Mouse (Mus musculus) urinary bladder, adult 2 months (tissue): ENCODE data around the gene Dcaf4. TPM values are rescaled to one million over a fixed set of nuclear protein-coding genes. Genes with fewer than 3 reads are reported as not detected.

Experiments used
- DNase-seq: peaks from one replicate; pipeline ENCODE4 v3.0.0; 2022; ENCODE audit warnings: low spot score
- polyA plus RNA-seq: library from polyadenylated mRNA; depleted of rRNA; stranded (reverse); fragments of >200 nt; gene quantifications from 2 replicates; pipeline ENCODE4 v1.2.3, GENCODE M21; 2012

Gene Dcaf4
- polyA plus RNA-seq, 1 experiment, result 30.9 TPM

DNA sequence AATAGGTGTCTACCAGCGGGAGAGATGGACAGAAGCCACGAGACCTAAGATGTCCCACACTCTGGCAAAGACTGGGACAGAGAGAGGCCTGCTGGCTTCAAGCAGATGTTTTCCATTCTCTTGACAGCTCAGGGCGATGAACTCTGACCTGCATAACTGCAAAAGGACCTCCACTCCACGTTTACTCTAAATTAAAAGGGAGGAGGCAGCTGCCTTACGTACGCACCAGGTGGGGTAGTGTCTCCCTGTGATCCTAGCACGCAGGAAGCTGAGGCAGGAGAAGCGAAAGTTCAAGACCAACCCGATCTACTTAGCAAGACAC, 24.3 kb upstream of the Dcaf4 start:
- DNase-seq, result no peak

DNA sequence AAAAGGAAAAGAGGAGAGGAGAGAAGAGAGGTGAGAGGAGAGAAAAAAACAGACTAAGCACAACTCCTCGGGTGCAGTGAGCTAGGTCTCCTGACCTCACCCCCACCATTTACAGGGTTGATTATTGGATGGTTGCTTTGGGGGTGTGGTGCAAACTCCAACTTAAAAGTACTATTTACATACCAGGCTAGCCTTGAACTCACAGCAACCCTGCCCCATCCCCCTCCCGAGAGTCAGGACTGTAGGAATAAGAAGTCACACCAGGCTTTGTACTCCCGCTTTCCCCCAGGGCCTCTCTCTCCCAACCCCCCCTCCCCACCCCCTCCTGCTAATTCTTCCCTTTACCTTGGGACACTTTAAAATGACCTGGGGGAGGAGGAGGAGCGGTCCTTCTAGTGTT, 23.9 kb upstream of the Dcaf4 start:
- no peak for DNase-seq

DNA sequence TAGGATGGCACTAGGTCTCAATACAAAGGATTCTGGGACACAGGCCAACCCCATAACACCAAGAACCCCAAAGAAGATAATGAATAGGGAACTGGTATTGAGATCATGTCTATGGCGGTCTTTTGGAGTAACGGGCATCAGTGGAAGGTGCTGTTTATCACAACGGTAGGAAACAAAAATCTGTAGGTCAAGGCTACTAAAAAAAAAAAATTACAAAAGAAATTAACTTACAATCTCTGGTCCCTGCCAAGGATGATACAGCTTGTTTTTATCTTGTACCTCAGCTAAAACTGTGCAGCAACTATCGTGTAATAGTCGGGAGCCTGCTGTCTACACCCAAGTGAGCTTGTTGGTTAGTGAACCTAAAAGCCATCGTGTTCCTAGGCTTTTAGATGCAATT, 23.5 kb upstream of the Dcaf4 start:
- DNase-seq, result no peak

DNA sequence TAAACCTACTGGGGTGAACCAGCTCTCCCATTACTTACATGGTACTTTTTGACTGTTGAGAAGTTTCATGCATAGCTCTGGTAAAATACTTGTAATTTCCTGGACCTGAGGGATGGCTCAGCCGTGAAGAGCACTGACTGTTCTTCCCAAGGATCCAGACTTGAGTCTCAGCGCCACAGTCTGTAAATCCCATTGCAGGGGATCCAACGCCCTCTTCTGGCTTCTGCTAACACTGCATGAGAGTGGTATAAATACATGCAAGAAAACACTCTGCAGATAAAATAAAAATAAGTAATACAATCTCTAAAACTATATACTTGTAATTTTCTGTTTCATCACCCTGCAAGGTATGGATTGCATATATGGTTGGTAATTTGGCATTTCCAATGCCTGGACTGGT, 22.3 kb upstream of the Dcaf4 start:
- DNase-seq, result no peak

DNA sequence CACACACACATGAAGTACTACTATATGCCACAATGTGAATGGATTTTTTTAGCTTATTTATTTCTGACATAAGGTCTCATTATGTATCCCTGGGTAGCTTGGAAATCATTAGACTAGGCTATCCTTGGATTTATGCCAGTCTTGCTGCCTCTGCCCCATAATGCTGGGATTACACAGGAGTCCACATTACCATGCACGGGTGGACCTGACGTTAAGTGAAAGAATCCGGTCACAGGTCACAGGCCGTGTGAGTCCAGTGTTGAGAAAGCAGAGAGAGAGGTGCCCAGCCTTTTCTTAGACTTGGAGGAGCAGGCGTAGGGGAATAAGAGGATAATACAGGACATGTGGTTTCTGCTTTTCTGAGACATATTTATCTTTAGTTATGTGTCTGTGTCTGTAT, 21.0 kb upstream of the Dcaf4 start:
- DNase-seq, result no peak

DNA sequence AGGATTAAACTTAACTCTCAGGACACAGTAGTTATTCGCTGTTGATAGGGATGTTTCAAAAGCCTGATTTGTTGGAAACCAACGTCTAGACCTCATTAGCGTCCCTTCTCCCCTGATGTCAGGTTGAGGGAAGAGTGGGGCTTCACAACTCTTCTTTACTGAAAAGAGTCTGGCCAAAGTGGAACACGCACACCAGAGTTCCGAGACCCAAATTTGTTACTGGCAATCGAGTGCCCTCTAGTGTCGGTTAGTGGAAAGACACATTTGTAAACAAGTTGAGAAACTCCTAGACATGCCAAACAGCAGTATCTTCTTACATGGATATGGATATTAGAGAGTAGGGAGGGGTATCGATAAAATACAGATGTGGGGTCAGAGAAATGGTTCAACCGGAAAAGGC, 18.1 kb upstream of the Dcaf4 start:
- no peak for DNase-seq

DNA sequence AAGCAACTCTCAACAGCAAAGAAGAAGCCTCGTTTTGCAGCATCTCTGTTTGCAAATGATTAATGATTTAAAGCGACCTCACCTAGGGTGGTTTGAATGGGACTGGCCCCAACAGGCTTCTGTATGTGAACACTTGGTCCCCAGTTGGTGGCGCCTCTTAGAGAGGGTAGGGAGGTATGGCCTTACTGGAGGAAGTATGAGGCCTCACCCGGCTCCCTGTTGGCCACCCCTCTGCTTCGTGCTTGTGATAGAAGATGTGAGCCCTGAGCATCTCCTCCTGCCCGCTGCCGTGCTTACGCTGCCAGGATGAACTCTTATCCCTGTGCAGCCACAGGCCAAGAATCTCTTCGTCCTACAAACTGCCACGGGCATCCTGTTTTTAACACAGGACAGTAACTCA, 13.7 kb upstream of the Dcaf4 start:
- DNase-seq, result no peak

DNA sequence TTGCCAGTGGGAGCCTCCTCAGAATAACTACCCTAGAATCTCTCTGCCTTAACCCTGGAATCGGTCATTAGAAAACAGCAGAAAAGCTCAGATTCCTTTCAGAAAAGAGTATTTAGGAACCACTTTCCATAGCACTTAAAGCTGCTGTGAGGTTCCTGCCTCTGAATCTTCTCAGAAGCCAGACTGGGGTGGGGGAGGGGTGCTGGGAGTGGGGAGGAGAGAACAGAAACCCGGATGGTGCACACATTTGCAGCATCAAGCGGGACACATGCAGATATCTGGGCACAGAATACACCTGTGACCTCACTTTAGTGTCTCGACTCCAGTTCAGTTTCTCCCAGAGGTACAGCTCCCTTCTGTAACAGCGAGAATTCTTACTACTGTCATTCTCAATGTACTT, 9.7 kb upstream of the Dcaf4 start:
- no peak for DNase-seq

DNA sequence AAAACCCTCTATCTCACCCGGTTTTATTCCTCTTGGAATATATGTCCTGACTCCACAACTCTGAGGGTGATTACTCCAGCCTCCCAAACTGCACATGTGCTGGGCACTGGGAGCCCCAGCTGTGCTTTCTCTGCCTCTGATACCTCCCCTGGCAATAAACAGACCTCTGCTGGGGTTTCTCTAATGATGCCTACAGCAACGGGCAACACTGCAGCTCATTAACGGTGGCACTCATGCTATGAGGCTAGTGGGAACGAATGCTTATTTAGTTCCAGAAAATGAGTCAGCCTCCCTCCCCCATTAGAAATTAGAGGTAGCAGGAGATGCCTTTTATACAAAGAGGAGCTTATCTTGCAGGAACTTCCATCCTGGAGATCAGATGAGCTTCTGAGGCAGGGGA, 7.5 kb upstream of the Dcaf4 start:
- no peak for DNase-seq

DNA sequence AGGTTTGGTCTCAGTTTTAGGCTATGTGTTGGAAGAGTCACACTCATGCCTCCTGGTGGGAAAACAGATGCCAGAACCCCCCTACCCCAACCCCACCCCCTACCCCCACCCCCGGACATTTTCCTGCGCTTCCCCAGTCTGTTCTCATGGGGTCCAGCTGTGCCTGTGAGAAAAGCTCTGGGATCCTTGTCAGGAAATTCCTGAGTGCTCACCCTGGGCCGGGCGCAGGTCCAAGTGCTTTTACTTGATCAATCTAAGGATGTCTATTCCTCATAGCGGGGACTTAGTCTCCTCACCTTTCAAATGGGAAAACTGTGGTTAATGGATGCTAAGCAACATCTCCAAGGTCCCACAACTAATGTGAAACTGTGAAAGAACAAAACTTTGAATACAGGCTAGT, 7.1 kb upstream of the Dcaf4 start:
- no peak for DNase-seq

DNA sequence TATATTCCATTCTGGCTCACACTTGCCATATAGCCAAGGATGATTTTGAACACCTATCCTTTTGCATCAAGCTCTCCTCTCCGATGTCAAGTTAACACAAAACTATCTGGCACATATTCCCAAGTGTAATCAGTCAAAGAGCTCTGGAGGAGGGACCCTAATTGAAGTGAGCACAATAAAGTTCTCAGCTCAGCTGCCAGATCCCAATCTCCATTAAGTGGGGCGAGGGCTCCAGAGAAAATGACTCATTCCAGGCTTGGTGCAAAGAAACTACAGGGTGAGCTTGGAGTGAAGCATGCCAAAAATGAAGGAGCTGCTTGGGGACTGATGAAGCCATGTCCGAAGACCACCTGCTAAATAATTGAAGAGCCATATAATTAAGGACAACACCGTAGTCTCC, 6.0 kb upstream of the Dcaf4 start:
- no peak for DNase-seq

DNA sequence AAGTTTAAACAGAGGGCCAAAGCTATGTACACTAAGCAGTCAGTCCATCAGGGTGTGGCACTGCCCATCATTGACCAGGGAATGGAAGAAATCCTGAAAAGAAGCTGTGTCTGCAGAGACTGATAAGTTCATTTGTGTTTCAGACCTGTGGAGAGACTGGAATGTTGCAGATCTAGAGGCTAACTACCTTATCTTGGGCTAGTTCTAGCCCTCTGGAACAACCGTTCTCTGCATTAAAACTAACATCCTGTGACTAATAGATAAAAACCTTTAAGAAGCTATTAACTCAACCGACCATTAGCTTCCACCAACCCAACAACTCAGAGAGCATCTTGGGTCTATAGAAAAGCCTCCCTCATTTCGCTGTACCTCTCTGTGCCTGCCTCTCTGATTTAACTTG, 2.7 kb upstream of the Dcaf4 start:
- DNase-seq, result no peak

DNA sequence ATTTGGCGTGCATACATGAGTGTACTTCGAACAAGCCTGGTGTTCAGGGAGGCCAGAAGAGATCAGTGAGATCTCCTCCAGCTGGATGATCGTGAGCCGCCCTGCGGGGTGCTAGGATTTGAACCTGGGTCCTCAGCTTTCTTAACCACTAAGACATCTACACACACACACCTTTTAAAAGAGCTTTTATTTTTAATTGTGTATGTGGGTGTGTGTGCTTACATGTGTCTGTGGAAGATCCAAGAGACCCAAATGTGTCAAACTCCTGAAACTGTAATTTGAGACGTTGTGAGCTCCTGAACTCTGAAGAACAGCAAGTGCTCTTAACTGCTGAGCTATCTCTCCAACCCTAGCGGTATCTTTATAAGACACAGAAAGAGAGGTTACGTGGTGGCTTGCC, 817 bp downstream of the Dcaf4 start:
- no peak for DNase-seq

DNA sequence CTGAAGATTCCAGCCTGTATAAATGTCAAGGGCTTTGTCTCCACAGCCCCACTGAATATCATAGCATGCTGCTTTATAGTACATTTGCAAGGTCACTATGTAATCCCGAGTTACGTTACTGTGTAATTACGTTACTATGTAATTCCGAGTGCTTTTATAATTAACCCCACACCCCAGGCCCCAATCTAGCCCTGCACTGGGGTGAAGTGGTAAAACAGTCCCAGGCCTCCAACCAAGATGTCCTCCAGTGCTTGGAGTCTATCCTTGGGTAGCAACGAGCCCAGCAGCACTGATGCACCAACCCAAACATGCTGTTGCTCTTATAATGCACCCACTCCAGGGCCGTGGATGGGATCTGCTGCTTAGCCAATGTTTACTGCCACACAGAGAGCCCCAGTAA, 2.8 kb downstream of the Dcaf4 start:
- DNase-seq, result no peak

DNA sequence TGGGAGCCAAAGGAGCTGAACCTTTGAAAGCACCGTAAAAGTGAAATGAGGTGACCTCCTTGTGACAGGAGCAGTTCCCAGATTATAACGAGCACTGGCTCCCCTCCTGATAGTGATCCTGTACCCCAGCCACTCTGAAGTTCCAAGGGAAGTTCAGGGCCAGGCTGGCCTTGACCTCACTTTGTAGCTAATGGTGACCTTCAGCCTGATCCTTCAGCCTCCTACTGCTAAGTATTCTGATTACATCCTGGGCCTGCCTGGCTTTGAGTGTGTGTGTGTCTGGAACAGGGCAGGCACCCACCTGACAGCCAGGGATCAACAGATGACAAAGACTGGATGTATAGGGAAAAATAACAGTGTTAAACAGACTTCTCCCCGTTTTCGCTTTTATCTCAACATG, 3.6 kb downstream of the Dcaf4 start:
- DNase-seq, result no peak

DNA sequence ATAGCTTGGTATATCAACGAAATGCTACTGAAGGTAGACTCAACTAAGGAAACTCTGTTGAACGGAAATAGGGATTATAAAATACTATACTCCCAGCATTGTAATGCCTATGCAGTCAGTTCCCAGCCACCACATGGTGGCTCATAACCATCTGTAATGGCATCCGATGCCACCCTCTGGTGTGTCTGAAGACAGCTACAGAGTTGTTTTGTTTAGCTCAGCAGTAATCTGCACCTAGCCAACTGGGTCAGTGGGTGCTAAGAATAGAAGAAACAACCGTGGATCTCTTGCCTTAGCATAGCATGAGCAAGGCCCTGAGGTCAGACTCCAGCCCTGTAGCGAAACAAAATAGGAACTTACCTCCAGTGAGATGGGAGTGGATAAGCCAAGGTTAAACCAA, 4.1 kb downstream of the Dcaf4 start:
- no peak for DNase-seq

DNA sequence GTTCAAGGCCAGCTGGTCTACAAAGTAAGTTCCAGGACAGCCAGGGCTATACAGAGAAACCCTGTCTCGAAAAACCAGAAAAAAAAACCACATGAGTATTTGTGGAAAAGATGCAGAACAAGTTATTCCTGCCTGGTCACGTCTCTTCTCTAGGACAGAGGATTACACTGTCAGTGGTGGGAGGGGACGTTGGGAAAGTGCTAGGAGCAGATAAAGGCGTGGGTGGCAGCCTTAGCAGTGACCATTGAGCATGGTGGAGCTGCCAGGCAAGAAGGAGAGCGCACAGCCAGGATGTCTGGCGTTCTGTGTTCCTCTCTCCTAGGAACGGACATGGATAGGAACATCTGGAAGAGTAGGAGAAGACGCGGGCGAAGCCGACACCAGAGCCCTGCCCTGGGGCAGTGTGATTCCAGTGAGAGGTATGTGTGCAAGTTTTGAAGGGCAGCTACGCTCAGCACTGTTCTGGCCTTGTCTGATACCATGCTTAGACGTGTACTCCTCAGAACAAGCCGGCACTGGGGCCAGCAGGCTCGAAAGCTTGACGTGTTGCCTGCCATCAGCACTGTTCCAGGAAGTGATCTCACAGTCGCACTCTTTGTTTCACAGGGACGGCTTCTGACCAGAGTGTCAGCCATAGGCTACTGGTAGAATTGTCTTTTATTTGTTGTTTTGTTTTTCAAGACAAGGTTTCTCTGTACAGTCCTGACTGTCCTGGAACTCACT, 5.7 kb downstream of the Dcaf4 start:
- no peak for DNase-seq

DNA sequence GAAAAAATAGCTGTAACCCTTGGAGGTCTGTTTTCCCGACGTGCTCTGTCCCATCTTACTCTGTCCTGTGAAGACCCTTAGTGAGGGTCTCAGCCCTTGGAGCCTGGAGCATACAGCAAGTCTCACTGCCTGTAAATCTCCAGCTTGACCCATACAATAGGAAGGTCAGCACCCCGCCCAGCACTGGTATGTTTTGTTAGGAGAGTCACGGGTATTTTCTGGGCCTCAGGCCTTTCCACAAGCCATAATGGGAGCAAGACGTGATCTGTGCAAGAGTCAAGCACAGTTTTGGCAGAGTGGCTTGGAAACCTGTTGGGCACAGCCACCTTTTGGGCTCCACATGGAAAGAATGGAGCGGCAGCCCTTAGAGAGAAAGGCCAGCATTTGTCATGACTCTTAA, 7.5 kb downstream of the Dcaf4 start:
- no peak for DNase-seq

DNA sequence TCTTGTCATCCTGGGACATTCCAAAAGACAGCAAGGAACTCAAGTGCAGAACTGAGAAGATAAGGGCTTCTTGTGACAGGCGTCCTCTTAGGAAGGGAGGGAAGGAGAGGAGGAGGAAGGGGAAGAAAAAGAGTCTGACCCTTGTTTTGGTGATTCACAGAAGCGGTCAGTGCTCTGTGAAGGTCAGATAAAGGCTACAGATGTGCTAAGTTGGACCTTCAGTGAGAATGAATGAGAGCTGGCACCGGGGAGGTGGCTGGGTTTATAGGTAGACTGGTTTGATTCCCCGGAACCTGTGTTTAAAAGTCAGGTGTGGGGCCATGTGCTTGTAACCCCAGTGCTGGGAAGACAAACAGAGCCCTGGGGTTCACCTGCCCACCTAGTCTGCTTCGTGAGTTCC, 8.4 kb downstream of the Dcaf4 start:
- DNase-seq, result no peak

DNA sequence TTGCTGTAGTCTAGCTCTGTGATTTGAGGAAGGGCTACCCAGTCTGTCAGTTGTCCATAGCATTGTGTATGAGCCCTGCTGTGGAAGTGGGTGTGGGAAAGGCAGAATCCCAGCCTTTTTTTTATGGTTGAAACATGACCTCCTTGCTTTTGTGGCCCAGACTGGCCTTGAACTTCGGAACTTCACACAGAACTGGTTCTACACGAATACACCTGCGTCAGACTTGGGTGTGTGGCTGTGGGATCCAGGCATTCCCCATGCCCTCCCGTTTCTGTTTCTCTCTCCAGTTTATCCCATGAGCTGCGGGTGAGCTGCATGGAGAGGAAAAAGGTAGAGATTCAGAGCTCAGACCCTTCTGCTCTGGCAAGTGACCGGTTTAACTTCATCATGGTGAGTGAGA, 11.7 kb downstream of the Dcaf4 start:
- DNase-seq, result no peak

DNA sequence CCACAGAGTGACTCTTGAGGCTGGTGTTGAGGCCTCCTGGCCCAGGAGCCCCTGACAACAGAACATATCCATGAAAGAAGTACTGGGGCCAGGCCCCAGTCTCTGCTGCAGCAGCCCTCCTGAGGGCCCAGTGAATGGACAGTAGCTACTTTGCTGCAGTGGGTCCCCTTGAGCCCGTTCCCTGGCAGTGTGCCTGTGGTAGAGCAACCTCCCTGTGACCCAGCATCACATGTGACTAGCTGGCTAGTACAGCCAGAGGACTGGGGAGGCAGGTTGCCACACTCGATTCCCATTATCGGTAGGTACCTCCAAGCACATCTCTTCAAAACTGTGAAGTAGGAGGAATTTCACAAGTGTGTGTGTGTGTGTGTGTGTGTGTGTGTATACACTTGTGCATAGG, 12.7 kb downstream of the Dcaf4 start:
- no peak for DNase-seq

DNA sequence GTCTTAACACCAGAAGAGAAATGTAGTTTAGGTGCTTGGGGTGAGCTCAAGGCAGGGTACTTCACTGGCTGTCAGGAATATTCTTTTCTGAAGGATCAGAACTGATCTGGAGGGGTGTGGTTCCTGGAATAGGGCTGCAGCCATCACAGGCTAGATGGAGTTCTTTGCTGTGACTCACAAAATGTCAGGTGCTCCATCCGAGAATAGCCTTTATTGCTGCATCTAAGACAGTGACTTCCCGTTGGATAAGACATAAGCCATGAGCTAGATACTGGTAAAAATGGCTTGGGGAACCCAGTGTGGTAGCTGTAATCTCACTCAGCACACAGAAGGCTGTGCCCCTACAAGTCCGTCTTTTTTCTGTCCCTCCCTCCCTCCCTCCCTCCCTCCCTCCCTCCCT, 13.9 kb downstream of the Dcaf4 start:
- DNase-seq, result no peak

DNA sequence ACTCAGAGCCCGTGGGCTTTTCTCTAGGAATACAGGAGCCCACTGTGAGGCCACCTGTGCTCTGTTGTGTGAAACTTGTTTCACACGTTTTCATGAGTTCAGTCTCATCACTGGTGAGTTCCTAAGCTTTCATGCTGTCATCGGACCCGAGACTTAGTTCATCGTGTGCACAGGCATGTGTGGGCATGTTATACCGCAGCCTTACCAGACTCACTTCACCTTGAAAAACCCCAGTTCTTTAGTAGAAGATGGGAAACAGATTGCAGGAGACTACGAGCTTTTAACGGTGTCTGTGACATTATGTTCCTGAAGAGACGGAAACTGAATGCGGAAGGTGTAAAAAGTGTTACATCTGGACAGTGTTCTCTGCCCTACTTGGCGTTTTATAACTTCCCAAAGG, 15.2 kb downstream of the Dcaf4 start:
- DNase-seq, result no peak

DNA sequence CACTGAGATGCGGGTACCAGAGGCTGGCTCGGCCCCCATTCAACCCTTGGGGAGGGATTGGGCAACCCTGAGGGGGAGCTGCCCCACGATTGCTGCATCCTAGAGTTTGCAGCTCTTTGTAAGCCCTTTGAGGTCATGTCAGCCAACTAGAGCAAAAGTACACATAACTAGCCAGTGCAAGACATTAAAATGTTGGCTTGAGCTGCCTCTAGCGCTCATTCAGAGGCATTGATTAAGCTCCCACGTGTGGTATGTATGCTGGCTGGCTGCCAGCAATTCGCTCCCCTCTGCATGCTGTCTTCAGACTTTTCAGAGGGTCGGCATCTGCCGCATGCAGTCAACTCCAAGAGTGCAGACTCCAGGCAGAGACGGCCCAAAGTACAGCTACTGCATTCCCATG, 15.8 kb downstream of the Dcaf4 start:
- no peak for DNase-seq

DNA sequence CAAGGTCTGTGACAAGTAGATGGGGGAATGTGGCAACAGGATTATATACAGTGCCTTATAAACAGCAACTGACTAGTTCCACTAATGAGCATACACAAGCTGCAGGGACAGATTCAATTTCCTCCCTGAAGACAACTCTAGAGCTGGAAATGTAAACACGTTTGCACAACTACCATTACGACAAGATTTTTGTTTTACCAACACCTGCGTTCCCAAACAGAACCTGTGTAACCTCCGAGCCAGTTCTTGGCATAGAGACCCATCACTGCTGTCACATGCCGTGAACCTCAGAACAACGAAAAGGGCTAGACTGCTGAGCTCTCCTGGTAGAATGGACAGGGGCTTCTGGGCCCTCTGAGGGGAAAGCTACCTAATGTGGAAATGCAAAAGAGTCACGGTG, 23.7 kb downstream of the Dcaf4 start:
- no peak for DNase-seq
